Mouse (Mus musculus) kidney, embryonic 14.5 days (tissue): ENCODE measurements around the gene Itga3. TPM values are rescaled to one million over a fixed set of nuclear protein-coding genes. Genes with fewer than 3 reads are reported as not detected.

Source experiments
- ATAC-seq: fragments of 200-750 bp; cut with Nextera tagmentation; 2 replicates; pipeline ENCODE4 v1.8.0; 2017; ENCODE audit warnings: moderate number of reproducible peaks, mild to moderate bottlenecking, moderate TSS enrichment, moderate library complexity; ENCODE audit not compliant: low FRiP score, low TSS enrichment
- H3K27ac ChIP-seq: fragments of 300-500 bp; sonication (generic); 2 replicates; pipeline ENCODE4 v1.5.1; 2014; ENCODE audit warnings: low read depth, mild to moderate bottlenecking, low read length, moderate library complexity, mixed read lengths
- H3K27me3 ChIP-seq: fragments of 300-500 bp; sonication (generic); 2 replicates; pipeline ENCODE4 v1.6.1; 2014; ENCODE audit warnings: mild to moderate bottlenecking, low read length; ENCODE audit not compliant: control insufficient read depth, insufficient read depth
- H3K36me3 ChIP-seq: fragments of 300-500 bp; sonication (generic); 2 replicates; pipeline ENCODE4 v1.6.1; 2014; ENCODE audit warnings: low read length, mixed read lengths; ENCODE audit not compliant: control insufficient read depth, insufficient read depth
- H3K4me1 ChIP-seq: fragments of 300-500 bp; sonication (generic); 2 replicates; pipeline ENCODE4 v1.6.1; 2014; ENCODE audit warnings: low read length, mixed read lengths; ENCODE audit not compliant: control insufficient read depth, insufficient read depth
- H3K4me2 ChIP-seq: fragments of 300-500 bp; sonication (generic); replicated peaks from 2 replicates; pipeline ENCODE4 v1.6.1; 2014; ENCODE audit warnings: low read depth, mild to moderate bottlenecking, low read length
- H3K4me3 ChIP-seq: fragments of 300-500 bp; sonication (generic); 2 replicates; pipeline ENCODE4 v1.5.1; 2014; ENCODE audit warnings: mild to moderate bottlenecking, low read length
- H3K9ac ChIP-seq: fragments of 300-500 bp; sonication (generic); 2 replicates; pipeline ENCODE4 v1.6.1; 2014; ENCODE audit warnings: low read depth, mild to moderate bottlenecking, low read length, moderate library complexity
- H3K9me3 ChIP-seq: fragments of 300-500 bp; sonication (generic); 2 replicates; pipeline ENCODE4 v1.6.1; 2016; ENCODE audit warnings: low read length; ENCODE audit not compliant: control insufficient read depth
- WGBS: fragments of 180-500 bp; shearing (Covaris S2); extraction: QIAGEN DNeasy Blood & Tissue Kit; methylation state at CpG from one replicate; pipeline ENCODE4 v1.1.7; 2014; 5-methylcytosine and 5-hydroxymethylcytosine counted together
- polyA plus RNA-seq: library from polyadenylated mRNA; unstranded; fragments of >200 nt; fragmentation: Nextera tagmentation; extraction: Ambion mirVana; gene quantifications from 2 replicates; pipeline ENCODE4 v1.2.1, GENCODE M21; 2014

Itga3 gene
- polyA plus RNA-seq, 1 experiment from 2014 or later = 20.9 TPM

DNA sequence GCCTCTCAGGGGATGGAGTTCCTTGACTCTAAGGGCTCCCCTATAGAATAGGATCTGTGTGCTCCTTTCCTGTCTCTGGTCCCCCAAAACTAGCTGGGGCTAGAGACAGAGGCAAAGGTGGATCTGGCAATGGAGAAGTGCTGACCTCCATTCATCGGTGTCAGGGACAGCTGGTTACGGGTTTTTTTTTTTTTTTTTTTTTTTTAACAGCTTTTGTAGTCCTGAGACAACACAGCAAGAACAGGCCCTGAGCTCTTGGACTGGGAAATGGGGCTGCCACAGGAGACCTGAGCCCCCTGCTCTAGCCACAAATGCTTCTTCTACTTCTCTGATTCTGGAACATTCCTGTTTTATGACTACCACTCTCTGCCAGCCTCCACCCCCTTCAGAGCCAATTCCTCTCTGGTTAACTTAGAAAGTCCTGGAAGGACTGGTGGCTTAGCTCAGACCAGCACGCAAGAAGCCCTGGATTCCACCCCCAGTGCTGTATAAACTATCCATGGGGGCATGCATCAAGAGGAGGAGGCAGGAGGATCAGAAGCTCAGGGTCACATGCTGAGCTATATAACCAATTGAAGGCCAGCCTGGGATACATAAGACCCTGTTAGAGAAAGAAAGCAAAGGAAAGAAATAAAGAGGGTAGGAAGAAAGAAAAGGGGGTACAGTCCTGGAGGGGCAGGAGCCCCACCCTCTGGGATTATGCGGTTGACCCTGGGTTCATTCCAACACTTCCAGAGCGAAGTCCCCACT lies 21.9 kb upstream of the Itga3 start:
- WGBS = 83% methylated on average over 5 of the region's 5 CpGs
- H3K9me3 ChIP-seq = no peaks in the 10 kb centered on the region
- no peak overlapping the region for H3K27ac ChIP-seq
- H3K4me3 ChIP-seq = no peak overlapping the region
- no peak for ATAC-seq
- H3K4me1 ChIP-seq = peaks cover 30% of the 10 kb centered on the region
- H3K9ac ChIP-seq = no peak overlapping the region
- H3K36me3 ChIP-seq = no peaks in the 10 kb centered on the region
- no peaks in the 10 kb centered on the region for H3K27me3 ChIP-seq
- no peak overlapping the region for H3K4me2 ChIP-seq

DNA sequence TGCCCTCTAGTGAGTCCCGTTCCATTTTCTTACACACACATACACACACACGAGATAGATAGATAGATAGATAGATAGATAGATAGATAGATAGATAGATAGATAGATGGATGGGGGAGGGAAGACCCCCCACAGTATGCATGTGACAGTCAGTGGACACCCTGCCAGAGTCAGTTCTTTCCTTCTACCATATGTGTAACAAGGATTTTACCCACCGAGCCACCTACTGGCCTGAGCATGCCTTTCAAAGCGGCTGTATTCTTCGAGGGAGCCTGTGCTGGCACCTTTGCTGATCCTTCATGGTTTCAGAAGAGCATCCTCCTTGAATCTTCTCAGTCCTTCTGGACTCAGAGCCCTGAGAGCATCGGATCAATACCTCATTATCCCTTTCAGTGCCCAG lies 21.3 kb upstream of the Itga3 start:
- peaks cover 30% of the 10 kb centered on the region for H3K4me1 ChIP-seq
- H3K9ac ChIP-seq = no peak overlapping the region
- no peak overlapping the region for H3K4me2 ChIP-seq
- ATAC-seq = no peak
- no peaks in the 10 kb centered on the region for H3K27me3 ChIP-seq
- H3K27ac ChIP-seq = no peak overlapping the region
- no peak overlapping the region for H3K4me3 ChIP-seq
- no peaks in the 10 kb centered on the region for H3K36me3 ChIP-seq
- WGBS = 68% methylated on average over 6 of the region's 6 CpGs
- no peaks in the 10 kb centered on the region for H3K9me3 ChIP-seq

DNA sequence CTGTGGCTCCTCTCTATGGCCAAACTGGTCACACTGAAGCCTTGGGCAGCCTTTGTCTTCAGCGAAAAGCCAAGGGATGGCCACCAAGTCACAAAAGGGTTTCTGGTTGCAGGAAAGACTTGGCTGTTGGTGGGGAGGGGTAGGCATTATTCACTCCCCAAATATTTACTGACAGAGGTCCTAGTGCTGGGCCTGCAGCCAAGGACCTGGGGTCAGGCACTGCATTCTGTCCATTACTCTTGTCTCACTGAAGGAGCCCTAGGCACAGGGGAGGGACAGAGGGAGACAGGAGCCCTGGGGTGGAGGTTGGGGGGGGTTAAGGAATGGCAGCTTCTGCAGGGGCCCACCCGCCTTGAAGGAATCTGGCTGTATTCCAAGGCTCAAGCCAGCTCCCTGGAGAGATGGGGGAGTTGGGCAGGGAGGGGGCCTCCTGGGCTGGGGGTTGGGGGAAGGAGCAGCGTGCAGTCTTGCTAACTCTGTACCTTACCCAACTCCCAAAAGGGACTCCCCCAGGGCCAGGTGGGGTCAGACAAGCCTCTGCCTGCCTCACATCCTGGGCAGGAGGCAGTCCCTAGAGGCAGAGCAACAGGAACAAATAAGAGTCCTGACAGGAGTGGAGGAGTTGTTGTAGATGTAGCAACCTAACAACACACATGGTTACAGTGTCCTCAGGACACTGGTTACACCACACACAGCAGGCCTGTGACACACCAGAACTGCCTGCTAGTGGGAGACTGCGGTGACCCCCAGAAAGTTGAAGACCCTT lies 20.2 kb upstream of the Itga3 start:
- Histone ChIP-seq H3K9me3 (no peaks in the 10 kb centered on the region), H3K27ac (peak overlapping the region; percentile 55; the same call in 1 of the 2 replicates), H3K36me3 (no peaks in the 10 kb centered on the region), H3K4me1 (peaks cover 30% of the 10 kb centered on the region), H3K9ac (no peak overlapping the region), H3K4me2 (0 out of 2 replicates have a peak overlapping the region, but pooled peaks have one; percentile 2), H3K4me3 (no peak overlapping the region), H3K27me3 (no peaks in the 10 kb centered on the region)
- WGBS = 49% methylated on average over 4 of the region's 4 CpGs
- peak; percentile 80 for ATAC-seq

DNA sequence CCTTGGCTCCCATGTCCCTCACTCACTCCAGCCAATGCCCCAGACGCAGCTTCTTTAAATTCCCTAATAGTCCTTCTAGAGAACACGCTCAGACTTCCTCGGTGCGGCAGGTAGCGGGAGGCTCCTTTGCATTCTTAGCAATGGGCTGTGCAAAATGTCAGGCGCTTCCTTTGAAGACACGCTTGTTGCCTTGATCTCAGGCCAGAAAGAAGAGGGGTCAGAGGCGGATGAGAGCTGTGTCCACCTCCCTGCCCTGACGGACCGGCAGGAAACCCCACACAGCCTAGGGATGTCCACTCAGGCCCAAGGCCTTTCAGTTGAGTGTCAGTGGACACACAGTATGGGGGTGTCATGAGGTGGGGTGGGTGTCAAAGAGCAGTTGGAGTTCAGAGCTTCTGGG lies 19.0 kb upstream of the Itga3 start:
- Histone ChIP-seq H3K9ac (no peak overlapping the region), H3K4me3 (no peak overlapping the region), H3K4me1 (peaks cover 22% of the 10 kb centered on the region), H3K27me3 (no peaks in the 10 kb centered on the region), H3K9me3 (no peaks in the 10 kb centered on the region), H3K27ac (no peak overlapping the region), H3K4me2 (no peak overlapping the region), H3K36me3 (no peaks in the 10 kb centered on the region)
- ATAC-seq = no peak
- 60% methylated on average over 10 of the region's 10 CpGs for WGBS

DNA sequence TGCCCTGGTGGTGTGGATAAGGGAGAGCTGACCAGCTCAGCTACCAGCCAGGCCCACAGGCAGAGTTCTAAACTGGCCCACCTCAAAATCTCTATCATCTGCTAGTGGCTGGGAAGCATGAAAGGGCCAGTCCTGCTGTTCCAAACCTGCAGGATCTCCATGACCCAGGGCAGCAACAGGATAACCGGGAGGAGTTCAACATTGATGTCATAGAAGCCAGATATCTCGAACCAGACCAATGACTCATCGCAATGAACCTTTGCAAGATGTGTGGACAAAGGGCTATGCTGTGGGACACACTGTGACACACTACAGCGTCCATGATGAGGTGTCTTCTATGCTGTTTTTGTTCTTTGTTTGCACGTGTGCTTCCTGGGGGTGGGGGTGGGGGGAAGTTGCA lies 16.5 kb upstream of the Itga3 start:
- Histone ChIP-seq H3K4me3 (no peak overlapping the region), H3K4me2 (no peak overlapping the region), H3K27me3 (no peaks in the 10 kb centered on the region), H3K9me3 (no peaks in the 10 kb centered on the region), H3K4me1 (peaks cover 30% of the 10 kb centered on the region), H3K36me3 (no peaks in the 10 kb centered on the region), H3K27ac (no peak overlapping the region), H3K9ac (no peak overlapping the region)
- 76% methylated on average over 5 of the region's 5 CpGs for WGBS
- ATAC-seq = no peak

DNA sequence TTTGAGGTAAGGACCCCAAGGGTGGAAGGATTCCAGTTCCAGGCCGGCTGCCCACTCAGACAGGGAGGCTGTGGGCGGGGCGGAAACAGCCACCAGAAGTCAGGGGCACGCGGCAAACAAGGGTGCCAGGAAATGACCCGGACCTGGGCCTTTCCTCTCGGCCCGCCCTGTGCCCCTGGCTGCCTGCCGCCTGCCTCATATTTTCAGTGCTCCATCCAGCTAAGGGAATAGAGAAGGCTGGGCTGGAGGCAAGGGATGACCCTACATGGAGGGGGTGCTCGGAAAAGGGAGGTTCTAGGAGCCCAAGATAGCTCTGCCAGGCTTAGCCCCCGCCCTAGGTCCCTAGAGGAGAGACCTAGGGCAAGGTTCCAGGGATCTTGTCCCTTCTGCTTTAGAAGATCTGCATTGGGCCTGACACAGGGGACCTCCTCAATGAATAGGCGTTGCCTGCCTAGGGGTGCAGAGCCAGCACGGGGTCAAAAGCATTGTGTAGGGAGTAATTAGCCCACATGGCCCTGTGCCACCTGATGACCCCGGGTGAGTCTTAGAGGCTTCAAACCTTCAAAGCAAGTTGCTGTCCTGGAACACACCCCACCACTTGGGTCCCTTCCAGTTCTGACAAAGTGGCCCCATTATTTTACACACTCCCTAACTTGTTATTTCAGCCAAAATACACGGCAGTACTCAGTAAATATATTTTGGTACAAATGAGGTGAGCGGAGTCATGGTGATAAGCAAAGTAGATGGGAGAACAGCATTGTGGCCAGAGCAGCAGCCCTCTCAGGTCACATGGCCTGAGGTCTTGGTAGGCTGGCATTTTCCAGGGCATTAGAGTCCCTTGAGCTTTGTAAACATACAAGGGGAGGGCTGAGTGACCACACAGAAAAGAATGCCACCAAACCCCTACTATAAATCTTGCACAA lies 12.5 kb upstream of the Itga3 start:
- H3K27ac ChIP-seq = no peak overlapping the region
- no peaks in the 10 kb centered on the region for H3K36me3 ChIP-seq
- no peak for ATAC-seq
- no peaks in the 10 kb centered on the region for H3K27me3 ChIP-seq
- WGBS = 54% methylated on average over 16 of the region's 16 CpGs
- peaks cover 30% of the 10 kb centered on the region for H3K4me1 ChIP-seq
- H3K9me3 ChIP-seq = no peaks in the 10 kb centered on the region
- no peak overlapping the region for H3K4me3 ChIP-seq
- H3K4me2 ChIP-seq = no peak overlapping the region
- H3K9ac ChIP-seq = no peak overlapping the region

DNA sequence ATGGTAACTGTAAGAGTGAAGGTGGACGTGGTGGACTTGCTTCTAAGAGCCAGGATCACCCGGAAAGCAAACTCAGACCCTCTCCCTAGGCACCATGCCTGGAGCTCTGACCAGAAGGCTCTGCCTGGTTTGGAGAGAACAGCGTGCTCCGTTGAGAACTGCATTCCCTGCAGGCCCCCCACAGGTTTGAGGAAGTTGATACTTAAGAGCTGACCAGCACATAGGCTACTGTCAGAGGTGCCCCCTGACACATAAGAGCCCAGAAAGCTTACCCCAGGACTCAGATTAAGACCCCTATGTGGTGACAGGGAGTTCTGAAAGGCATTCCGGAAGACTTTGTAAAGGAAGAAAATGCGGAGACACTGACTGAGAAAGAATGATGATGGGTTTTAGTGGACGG lies 11.7 kb upstream of the Itga3 start:
- Histone ChIP-seq H3K9me3 (no peaks in the 10 kb centered on the region), H3K4me3 (no peak overlapping the region), H3K9ac (no peak overlapping the region), H3K36me3 (no peaks in the 10 kb centered on the region), H3K4me2 (no peak overlapping the region), H3K27ac (no peak overlapping the region; the same call in 1 of the 2 replicates), H3K4me1 (peaks cover 30% of the 10 kb centered on the region), H3K27me3 (no peaks in the 10 kb centered on the region)
- ATAC-seq = no peak
- WGBS = 70% methylated on average over 7 of the region's 7 CpGs

DNA sequence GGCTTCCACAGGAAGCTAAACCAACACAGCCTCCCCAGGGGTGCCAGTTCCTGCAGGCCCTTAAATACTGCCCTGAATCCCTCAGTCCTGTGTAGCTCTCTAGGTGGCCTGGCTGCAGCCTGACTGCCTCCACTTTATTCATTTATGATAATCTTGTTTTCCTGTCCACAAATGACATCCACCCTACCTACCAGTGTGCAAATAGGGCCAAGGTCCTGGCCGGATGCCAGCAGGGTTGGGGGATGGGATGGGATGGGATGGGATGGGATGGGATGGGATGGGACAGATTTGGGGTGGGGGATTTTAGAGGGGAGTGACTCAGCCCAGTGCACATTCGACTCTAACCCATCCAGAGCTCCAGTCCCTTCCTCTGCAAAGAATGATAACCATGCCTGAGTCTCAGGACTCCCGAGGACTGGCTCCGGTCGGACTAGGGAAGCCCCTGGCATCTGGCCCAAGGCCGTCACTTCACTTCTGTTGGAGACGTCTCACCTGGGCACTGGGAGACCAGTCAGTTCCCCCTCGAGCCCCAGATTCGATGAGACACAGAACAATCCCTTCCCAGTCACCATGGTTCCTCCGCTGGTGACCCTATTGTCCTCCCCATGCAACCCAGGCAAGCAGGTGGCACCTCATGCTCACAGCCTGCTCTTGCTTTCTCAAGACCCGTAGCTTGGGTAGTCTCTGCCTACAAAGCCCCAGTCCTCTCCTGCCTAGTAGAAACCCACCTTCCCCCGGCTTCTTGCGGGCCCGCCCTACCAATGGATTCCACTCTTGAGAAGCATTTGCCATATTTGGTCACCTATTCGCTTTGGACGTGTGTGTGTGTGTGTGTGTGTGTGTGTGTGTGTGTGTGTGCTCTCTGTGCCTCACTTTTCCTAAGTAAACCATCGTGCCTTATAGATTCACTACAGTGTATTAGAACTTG lies 11.0 kb upstream of the Itga3 start:
- Histone ChIP-seq H3K27ac (no peak overlapping the region; the same call in 1 of the 2 replicates), H3K36me3 (no peaks in the 10 kb centered on the region), H3K4me3 (no peak overlapping the region), H3K4me2 (no peak overlapping the region), H3K9me3 (no peaks in the 10 kb centered on the region), H3K27me3 (no peaks in the 10 kb centered on the region), H3K9ac (no peak overlapping the region), H3K4me1 (peaks cover 30% of the 10 kb centered on the region)
- ATAC-seq = no peak
- 71% methylated on average over 17 of the region's 17 CpGs for WGBS
